Mouse (Mus musculus): ENCODE measurements around the gene Eef1b2.
"Not testable (repeated sequence)": the region's sequence is repeated elsewhere in the genome, so short reads cannot be mapped to it uniquely, and the experiment has no call there.

Eef1b2 gene

GRCm38 (mm10) chr1:63182212-63182611, 5.6 kb downstream of the Eef1b2 start:
- CTCF ChIA-PET, result interaction anchor here in 3 of 4 experiments (0.6 to 4.2 kb wide), 10 partner anchors 22 to 90 kb away, joined by 3 to 26 read pairs (median 4); no protein-coding TSS in a partner anchor

GRCm38 (mm10) chr1:63182636-63183270, 6.1 kb downstream of the Eef1b2 start:
- CTCF ChIA-PET, result interaction anchor here (0.5 to 4.2 kb wide), 24 partner anchors 15 to 1235 kb away, joined by 3 to 26 read pairs (median 3); partner anchors contain the start of gene Gpr1 (in 1 of the 4)
- POLR2A ChIA-PET, result interaction anchor here (0.5 to 13.2 kb wide), 33 partner anchors 9 to 196 kb away, joined by 3 to 210 read pairs (median 4); partner anchors contain the start of gene Gpr1 (in 2 of the 4)

More at GRCm38 (mm10) chr1:63182212-63182611, 5.6 kb downstream of the Eef1b2 start:
- POLR2A ChIA-PET, result interaction anchor here (0.9 to 13.2 kb wide), 23 partner anchors 9 to 197 kb away, joined by 3 to 210 read pairs (median 4); partner anchors contain the start of gene Gpr1 (in 1 of the 4)

GRCm38 (mm10) chr1:63185430-63185829, 8.8 kb downstream of the Eef1b2 start:
- POLR2A ChIA-PET, result interaction anchor here in 2 of 4 experiments (0.7 to 13.2 kb wide), 6 partner anchors 8 to 61 kb away, joined by 3 to 210 read pairs (median 8); partner anchors contain the start of genes Eef1b2 (in 1 of the 2) and Ndufs1 (in 1 of the 2)
- CTCF ChIA-PET, result not testable (repeated sequence)

GRCm38 (mm10) chr1:63188536-63188935, 11.9 kb downstream of the Eef1b2 start:
- POLR2A ChIA-PET, result interaction anchor here in 2 of 4 experiments (0.7 to 11.6 kb wide), 8 partner anchors 8 to 23 kb away, joined by 3 to 210 read pairs (median 4); partner anchors contain the start of genes Eef1b2 (in 2 of the 2) and Ndufs1 (in 2 of the 2)
- CTCF ChIA-PET, result interaction anchor here in 1 of 4 experiments (1.3 kb wide), 1 partner anchor 31 kb away, joined by 3 read pairs; no protein-coding TSS in a partner anchor

- ChIA-PET POLR2A (interaction anchor here in 3 of 4 experiments (1.1 to 11.6 kb wide), 6 partner anchors 10 to 54 kb away, joined by 3 to 210 read pairs (median 4); partner anchors contain the start of genes Eef1b2 (in 2 of the 3) and Ndufs1 (in 2 of the 3)), CTCF (interaction anchor here in 2 of 4 experiments (0.6 to 0.9 kb wide), 3 partner anchors 21 to 35 kb away, joined by 3 to 13 read pairs (median 9); partner anchors contain the start of gene Gpr1 (in 1 of the 2))
Observed at GRCm38 (mm10) chr1:63190851-63191250, 14.2 kb downstream of the Eef1b2 start.

GRCm38 (mm10) chr1:63192306-63193065, 15.9 kb downstream of the Eef1b2 start:
- ChIA-PET POLR2A (interaction anchor here in 3 of 4 experiments (0.6 to 11.6 kb wide), 15 partner anchors 9 to 929 kb away, joined by 3 to 210 read pairs (median 6); partner anchors contain the start of genes Eef1b2 (in 3 of the 3), Ndufs1 (in 3 of the 3) and Gpr1 (in 1 of the 3)), CTCF (no interaction called here)

- CTCF ChIA-PET, result interaction anchor here in 1 of 4 experiments (0.6 kb wide), 1 partner anchor 15 kb away, joined by 3 read pairs; no protein-coding TSS in a partner anchor
- POLR2A ChIA-PET, result interaction anchor here in 3 of 4 experiments (0.5 to 11.6 kb wide), 9 partner anchors 9 to 1776 kb away, joined by 3 to 210 read pairs (median 3); partner anchors contain the start of genes Eef1b2 (in 1 of the 3), Gpr1 (in 1 of the 3), Ndufs1 (in 1 of the 3) and Zdbf2 (in 1 of the 3)
Observed at GRCm38 (mm10) chr1:63195848-63196512, 19.4 kb downstream of the Eef1b2 start.

GRCm38 (mm10) chr1:63199387-63199786, 22.8 kb downstream of the Eef1b2 start:
- CTCF ChIA-PET, result interaction anchor here in 1 of 4 experiments (1.1 kb wide), 1 partner anchor 19 kb away, joined by 3 read pairs; no protein-coding TSS in a partner anchor

GRCm38 (mm10) chr1:63200322-63200721, 23.7 kb downstream of the Eef1b2 start:
- POLR2A ChIA-PET, result interaction anchor here in 2 of 4 experiments (0.6 to 6.1 kb wide), 9 partner anchors 10 to 173 kb away, joined by 3 to 133 read pairs (median 12); partner anchors contain the start of genes Eef1b2 (in 1 of the 2), Gpr1 (in 1 of the 2) and Ndufs1 (in 1 of the 2)
- CTCF ChIA-PET, result no interaction called here

More at GRCm38 (mm10) chr1:63199387-63199786, 22.8 kb downstream of the Eef1b2 start:
- POLR2A ChIA-PET, result interaction anchor here in 3 of 4 experiments (0.6 to 11.6 kb wide), 16 partner anchors 9 to 1649 kb away, joined by 3 to 210 read pairs (median 4); partner anchors contain the start of genes Eef1b2 (in 2 of the 3), Gpr1 (in 2 of the 3) and Ndufs1 (in 2 of the 3)

- ChIA-PET POLR2A (interaction anchor here (0.5 to 6.1 kb wide), 32 partner anchors 8 to 502 kb away, joined by 3 to 133 read pairs (median 5); partner anchors contain the start of genes Eef1b2 (in 3 of the 4), Ndufs1 (in 3 of the 4), Gpr1 (in 2 of the 4) and Zdbf2 (in 1 of the 4)), CTCF (interaction anchor here in 2 of 4 experiments (1.0 to 1.2 kb wide), 3 partner anchors 12 to 21 kb away, joined by 3 to 4 read pairs (median 3); partner anchors contain the start of gene Gpr1 (in 1 of the 2))
Observed at GRCm38 (mm10) chr1:63201672-63202071, 25.0 kb downstream of the Eef1b2 start.

GRCm38 (mm10) chr1:63203471-63203870, 26.8 kb downstream of the Eef1b2 start:
- ChIA-PET CTCF (interaction anchor here in 3 of 4 experiments (0.6 to 2.2 kb wide), 5 partner anchors 12 to 53 kb away, joined by 3 to 11 read pairs (median 3); no protein-coding TSS in a partner anchor), POLR2A (interaction anchor here (0.5 to 6.1 kb wide), 19 partner anchors 9 to 912 kb away, joined by 3 to 133 read pairs (median 5); partner anchors contain the start of genes Gpr1 (in 4 of the 4), Eef1b2 (in 2 of the 4) and Ndufs1 (in 2 of the 4))

- CTCF ChIA-PET, result interaction anchor here in 3 of 4 experiments (0.6 to 2.2 kb wide), 8 partner anchors 10 to 97 kb away, joined by 3 to 11 read pairs (median 4); partner anchors contain the start of gene Gpr1 (in 1 of the 3)
- POLR2A ChIA-PET, result interaction anchor here (0.5 to 6.1 kb wide), 30 partner anchors 8 to 918 kb away, joined by 3 to 133 read pairs (median 4); partner anchors contain the start of genes Gpr1 (in 4 of the 4), Eef1b2 (in 2 of the 4), Ndufs1 (in 2 of the 4) and Klf7 (in 1 of the 4)
Observed at GRCm38 (mm10) chr1:63203950-63204659, 27.5 kb downstream of the Eef1b2 start.

- ChIA-PET POLR2A (interaction anchor here in 3 of 4 experiments (0.5 to 6.1 kb wide), 33 partner anchors 8 to 917 kb away, joined by 3 to 133 read pairs (median 4); partner anchors contain the start of genes Gpr1 (in 3 of the 3), Eef1b2 (in 2 of the 3), Ndufs1 (in 2 of the 3) and Klf7 (in 1 of the 3)), CTCF (interaction anchor here in 3 of 4 experiments (0.6 to 2.2 kb wide), 10 partner anchors 9 to 98 kb away, joined by 3 to 11 read pairs (median 4); partner anchors contain the start of gene Gpr1 (in 1 of the 3))
Observed at GRCm38 (mm10) chr1:63204660-63205394, 28.2 kb downstream of the Eef1b2 start.

- CTCF ChIA-PET, result interaction anchor here in 1 of 4 experiments (0.9 kb wide), 1 partner anchor 25 kb away, joined by 4 read pairs; no protein-coding TSS in a partner anchor
- POLR2A ChIA-PET, result interaction anchor here in 3 of 4 experiments (0.5 to 11.1 kb wide), 9 partner anchors 9 to 234 kb away, joined by 3 to 192 read pairs (median 3); partner anchors contain the start of genes Eef1b2 (in 1 of the 3), Ino80d (in 1 of the 3) and Ndufs1 (in 1 of the 3)
Observed at GRCm38 (mm10) chr1:63207607-63208006, 31.0 kb downstream of the Eef1b2 start.

Measured in embryonic stem cell, embryonic (primary cell).